Mouse (Mus musculus): ENCODE results near the gene Ankef1.

Gene Ankef1

GRCm38 (mm10) chr2:136600651-136601170 lies 99.0 kb downstream of the Ankef1 start:
- DNase-seq (ENCODE audit: low spot score): no peak

- DNase-seq (ENCODE audit: low spot score): no peak
Observed at GRCm38 (mm10) chr2:136601206-136601605, 99.5 kb downstream of the Ankef1 start.
